Mouse (Mus musculus): ENCODE data around the gene Nt5c1b. TPM values are rescaled to one million over a fixed set of nuclear protein-coding genes. Genes with fewer than 3 reads are reported as not detected.

Nt5c1b gene
- polyA plus RNA-seq (2015; fragmentation: Nextera tagmentation; extraction: Ambion mirVana), result not detected in 2 replicates

- Histone ChIP-seq H3K9ac (ENCODE audit: low read length) (no peak within 1 kb of the TSS), H3K4me3 (ENCODE audit: low read length) (no peak within 1 kb of the TSS), H3K4me1 (replicated peaks; ENCODE audit: control insufficient read depth, insufficient read depth, low read length) (no peaks in the 10 kb centered on the region), H3K4me2 (ENCODE audit: low read depth, low read length) (no peak within 1 kb of the TSS), H3K27me3 (ENCODE audit: control insufficient read depth, insufficient read depth, low read depth, low read length) (no peaks in the 10 kb centered on the region), H3K27ac (ENCODE audit: low read length) (no peak within 1 kb of the TSS), H3K9me3 (ENCODE audit: control insufficient read depth, low read length) (no peaks in the 10 kb centered on the region), H3K36me3 (ENCODE audit: control insufficient read depth, insufficient read depth, low read length) (no peaks in the 10 kb centered on the region)
- WGBS, result 67% methylated on average over 3 of the region's 3 CpGs
- no peak for ATAC-seq (ENCODE audit: low read depth)
Measured at GRCm38 (mm10) chr12:10369673-10370072, at the start of gene Nt5c1b. Gene Nt5c1b, plus strand, starts transcription at chr12:10369973.

DNA sequence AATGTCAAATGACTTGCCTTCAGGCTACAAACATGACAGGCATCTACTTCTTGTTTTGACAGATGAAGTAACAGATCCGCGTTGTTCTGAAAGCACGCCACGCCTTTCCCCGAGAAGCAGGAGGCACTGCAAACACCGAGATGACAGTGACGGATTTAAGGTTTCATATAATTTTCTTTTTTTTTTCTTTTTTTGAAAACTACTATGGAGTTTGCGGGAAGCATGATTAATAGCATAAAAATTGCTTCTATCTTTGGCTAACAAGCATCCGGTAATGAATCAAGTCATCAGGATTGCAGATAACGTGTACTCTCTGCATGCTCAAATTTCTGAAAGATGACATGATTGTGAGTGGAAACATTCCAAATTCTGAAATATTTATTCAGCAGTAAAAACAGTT, 42.1 kb upstream of the Nt5c1b start:
- Histone ChIP-seq H3K4me3 (ENCODE audit: low read length) (no peak overlapping the region), H3K4me2 (ENCODE audit: low read depth, low read length) (no peak overlapping the region), H3K36me3 (ENCODE audit: control insufficient read depth, insufficient read depth, low read length) (no peaks in the 10 kb centered on the region), H3K9ac (ENCODE audit: low read length) (no peak overlapping the region), H3K27me3 (ENCODE audit: control insufficient read depth, insufficient read depth, low read depth, low read length) (no peaks in the 10 kb centered on the region), H3K4me1 (replicated peaks; ENCODE audit: control insufficient read depth, insufficient read depth, low read length) (no peaks in the 10 kb centered on the region), H3K9me3 (ENCODE audit: control insufficient read depth, low read length) (no peaks in the 10 kb centered on the region), H3K27ac (ENCODE audit: low read length) (no peak overlapping the region)
- WGBS, result 45% methylated on average over 10 of the region's 10 CpGs
- ATAC-seq (ENCODE audit: low read depth), result no peak

GRCm38 (mm10) chr12:10329460-10329859, 40.3 kb upstream of the Nt5c1b start:
- Histone ChIP-seq H3K27me3 (ENCODE audit: control insufficient read depth, insufficient read depth, low read depth, low read length) (no peaks in the 10 kb centered on the region), H3K9me3 (ENCODE audit: control insufficient read depth, low read length) (no peaks in the 10 kb centered on the region), H3K9ac (ENCODE audit: low read length) (no peak overlapping the region), H3K4me2 (ENCODE audit: low read depth, low read length) (no peak overlapping the region), H3K4me3 (ENCODE audit: low read length) (no peak overlapping the region), H3K4me1 (replicated peaks; ENCODE audit: control insufficient read depth, insufficient read depth, low read length) (no peaks in the 10 kb centered on the region), H3K27ac (ENCODE audit: low read length) (no peak overlapping the region), H3K36me3 (ENCODE audit: control insufficient read depth, insufficient read depth, low read length) (no peaks in the 10 kb centered on the region)
- ATAC-seq (ENCODE audit: low read depth), result no peak
- WGBS, result 92% methylated on average over 2 of the region's 2 CpGs

GRCm38 (mm10) chr12:10340604-10341003, 29.2 kb upstream of the Nt5c1b start:
- Histone ChIP-seq H3K4me2 (ENCODE audit: low read depth, low read length) (no peak overlapping the region), H3K27ac (ENCODE audit: low read length) (no peak overlapping the region), H3K4me3 (ENCODE audit: low read length) (no peak overlapping the region), H3K9me3 (ENCODE audit: control insufficient read depth, low read length) (no peaks in the 10 kb centered on the region), H3K9ac (ENCODE audit: low read length) (no peak overlapping the region), H3K36me3 (ENCODE audit: control insufficient read depth, insufficient read depth, low read length) (no peaks in the 10 kb centered on the region), H3K4me1 (replicated peaks; ENCODE audit: control insufficient read depth, insufficient read depth, low read length) (no peaks in the 10 kb centered on the region), H3K27me3 (ENCODE audit: control insufficient read depth, insufficient read depth, low read depth, low read length) (no peaks in the 10 kb centered on the region)
- no peak for ATAC-seq (ENCODE audit: low read depth)
- 46% methylated on average over 5 of the region's 5 CpGs for WGBS

DNA sequence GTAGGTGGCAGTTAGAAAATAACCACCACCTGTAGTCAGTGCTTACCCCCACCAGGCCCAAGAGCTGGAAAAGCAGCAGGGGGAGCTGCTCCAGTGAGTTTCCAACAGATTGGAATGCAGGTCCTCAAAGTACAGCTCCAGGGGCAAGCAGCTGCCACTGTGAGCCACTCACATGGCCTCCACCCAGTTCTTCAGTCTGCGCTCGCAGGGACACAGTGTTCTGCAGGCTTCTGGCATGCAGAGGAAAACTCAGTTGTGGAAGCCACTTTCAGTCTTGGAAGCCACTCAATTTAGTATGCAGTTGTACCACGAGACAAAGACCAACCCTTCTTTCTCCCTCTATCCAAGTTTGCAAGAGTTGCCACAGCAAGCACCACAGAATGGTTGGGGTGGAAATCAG, 19.1 kb upstream of the Nt5c1b start:
- H3K4me1 ChIP-seq (replicated peaks; ENCODE audit: control insufficient read depth, insufficient read depth, low read length), result no peaks in the 10 kb centered on the region
- no peaks in the 10 kb centered on the region for H3K27me3 ChIP-seq (ENCODE audit: control insufficient read depth, insufficient read depth, low read depth, low read length)
- H3K27ac ChIP-seq (ENCODE audit: low read length), result no peak overlapping the region
- no peaks in the 10 kb centered on the region for H3K36me3 ChIP-seq (ENCODE audit: control insufficient read depth, insufficient read depth, low read length)
- WGBS, result 51% methylated on average over 3 of the region's 3 CpGs
- no peak overlapping the region for H3K9ac ChIP-seq (ENCODE audit: low read length)
- H3K4me2 ChIP-seq (ENCODE audit: low read depth, low read length), result no peak overlapping the region
- H3K4me3 ChIP-seq (ENCODE audit: low read length), result no peak overlapping the region
- 0 out of 2 replicates have a peak, but pooled peaks have one; percentile 36 for ATAC-seq (ENCODE audit: low read depth)
- no peaks in the 10 kb centered on the region for H3K9me3 ChIP-seq (ENCODE audit: control insufficient read depth, low read length)

DNA sequence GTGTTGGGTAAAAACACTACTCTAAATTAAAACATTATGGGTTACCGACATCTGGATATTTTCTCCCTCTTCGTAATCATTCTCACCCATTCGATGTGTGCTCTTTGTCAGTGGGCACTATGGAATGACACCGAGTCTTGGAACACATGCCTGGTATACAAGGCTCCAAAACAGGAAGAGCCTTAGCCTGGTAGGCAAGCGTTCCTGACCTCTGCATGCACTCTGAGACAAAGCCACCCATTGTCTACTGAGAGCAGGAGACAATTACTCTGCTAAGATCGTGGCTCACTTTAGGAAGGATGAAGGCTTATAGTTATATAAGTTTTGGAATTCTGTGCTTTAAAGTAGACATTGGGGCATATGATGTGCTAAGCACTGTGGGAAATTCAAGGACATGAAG, 12.0 kb upstream of the Nt5c1b start:
- no peaks in the 10 kb centered on the region for H3K36me3 ChIP-seq (ENCODE audit: control insufficient read depth, insufficient read depth, low read length)
- H3K27me3 ChIP-seq (ENCODE audit: control insufficient read depth, insufficient read depth, low read depth, low read length), result no peaks in the 10 kb centered on the region
- no peaks in the 10 kb centered on the region for H3K4me1 ChIP-seq (replicated peaks; ENCODE audit: control insufficient read depth, insufficient read depth, low read length)
- no peak overlapping the region for H3K27ac ChIP-seq (ENCODE audit: low read length)
- H3K4me3 ChIP-seq (ENCODE audit: low read length), result no peak overlapping the region
- no peaks in the 10 kb centered on the region for H3K9me3 ChIP-seq (ENCODE audit: control insufficient read depth, low read length)
- no peak overlapping the region for H3K4me2 ChIP-seq (ENCODE audit: low read depth, low read length)
- H3K9ac ChIP-seq (ENCODE audit: low read length), result no peak overlapping the region
- WGBS, result 51% methylated on average over 6 of the region's 6 CpGs
- no peak for ATAC-seq (ENCODE audit: low read depth)

GRCm38 (mm10) chr12:10390671-10391441, 21.1 kb downstream of the Nt5c1b start, which contains the start of gene Rdh14:
Gene Rdh14, plus strand, starts transcription at chr12:10390772.
- Histone ChIP-seq H3K4me1 (replicated peaks; ENCODE audit: control insufficient read depth, insufficient read depth, low read length) (peaks cover 8% of the 10 kb centered on the region), H3K9me3 (ENCODE audit: control insufficient read depth, low read length) (no peaks in the 10 kb centered on the region), H3K4me2 (ENCODE audit: low read depth, low read length) (peak within 1 kb of the TSS; percentile 60), H3K4me3 (ENCODE audit: low read length) (peak within 1 kb of the TSS; percentile 88), H3K36me3 (ENCODE audit: control insufficient read depth, insufficient read depth, low read length) (peaks cover 5% of the 10 kb centered on the region; the same call in 1 of the 2 replicates), H3K27me3 (ENCODE audit: control insufficient read depth, insufficient read depth, low read depth, low read length) (no peaks in the 10 kb centered on the region), H3K9ac (ENCODE audit: low read length) (peak within 1 kb of the TSS; percentile 97), H3K27ac (ENCODE audit: low read length) (peak within 1 kb of the TSS; percentile 96)
- under 1% methylated on average over 53 of the region's 53 CpGs for WGBS
- ATAC-seq (ENCODE audit: low read depth), result peak; percentile 97

- Histone ChIP-seq H3K4me3 (ENCODE audit: low read length) (no peak overlapping the region), H3K4me1 (replicated peaks; ENCODE audit: control insufficient read depth, insufficient read depth, low read length) (peaks cover 4% of the 10 kb centered on the region; the same call in 1 of the 2 replicates), H3K9ac (ENCODE audit: low read length) (no peak overlapping the region), H3K9me3 (ENCODE audit: control insufficient read depth, low read length) (no peaks in the 10 kb centered on the region), H3K4me2 (ENCODE audit: low read depth, low read length) (no peak overlapping the region), H3K27me3 (ENCODE audit: control insufficient read depth, insufficient read depth, low read depth, low read length) (no peaks in the 10 kb centered on the region), H3K36me3 (ENCODE audit: control insufficient read depth, insufficient read depth, low read length) (no peaks in the 10 kb centered on the region), H3K27ac (ENCODE audit: low read length) (no peak overlapping the region)
- ATAC-seq (ENCODE audit: low read depth), result no peak
- 39% methylated on average over 1 of the region's 1 CpGs for WGBS
Measured at GRCm38 (mm10) chr12:10400788-10401187, 31.0 kb downstream of the Nt5c1b start.

DNA sequence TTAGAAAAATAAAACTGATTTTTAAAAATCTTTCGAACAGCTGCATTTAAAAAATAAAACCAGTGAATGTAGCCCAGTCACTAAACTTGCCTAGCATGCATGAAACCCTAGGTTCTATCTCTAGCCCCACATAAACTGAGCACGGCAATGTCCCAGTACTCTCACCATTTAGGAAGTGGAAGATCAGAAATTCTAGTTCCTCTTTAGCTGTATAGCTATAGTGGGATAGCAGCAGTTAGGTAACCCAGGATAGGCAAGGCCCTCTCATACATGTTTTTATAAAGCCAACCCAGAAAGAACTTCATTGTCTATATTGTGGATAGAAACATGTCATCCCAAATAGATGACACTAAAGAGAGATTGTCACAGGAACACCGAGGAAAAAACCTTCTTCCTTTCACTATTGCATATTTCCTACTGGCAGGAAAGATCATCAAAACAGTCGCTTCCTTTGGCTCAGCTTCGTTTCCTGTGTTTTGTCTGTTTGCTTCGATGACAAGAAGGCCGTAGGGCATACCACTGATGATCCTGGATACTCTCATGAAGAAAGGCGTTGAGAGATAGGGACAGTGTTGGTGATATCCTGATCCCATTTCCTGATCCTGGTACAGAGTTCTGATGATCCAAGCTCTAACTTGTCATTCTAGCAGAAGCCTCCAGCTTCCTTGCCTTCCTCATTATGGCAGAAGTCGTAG, 32.8 kb downstream of the Nt5c1b start:
- 63% methylated on average over 9 of the region's 9 CpGs for WGBS
- Histone ChIP-seq H3K4me1 (replicated peaks; ENCODE audit: control insufficient read depth, insufficient read depth, low read length) (peaks cover 4% of the 10 kb centered on the region; the same call in 1 of the 2 replicates), H3K36me3 (ENCODE audit: control insufficient read depth, insufficient read depth, low read length) (no peaks in the 10 kb centered on the region), H3K9ac (ENCODE audit: low read length) (no peak overlapping the region), H3K9me3 (ENCODE audit: control insufficient read depth, low read length) (no peaks in the 10 kb centered on the region), H3K27me3 (ENCODE audit: control insufficient read depth, insufficient read depth, low read depth, low read length) (no peaks in the 10 kb centered on the region), H3K27ac (ENCODE audit: low read length) (no peak overlapping the region), H3K4me2 (ENCODE audit: low read depth, low read length) (no peak overlapping the region), H3K4me3 (ENCODE audit: low read length) (no peak overlapping the region)
- 0 out of 2 replicates have a peak, but pooled peaks have one; percentile 34 for ATAC-seq (ENCODE audit: low read depth)
